17 mouse cellular contexts compared by ENCODE assay signal in the genomic region with DNA sequence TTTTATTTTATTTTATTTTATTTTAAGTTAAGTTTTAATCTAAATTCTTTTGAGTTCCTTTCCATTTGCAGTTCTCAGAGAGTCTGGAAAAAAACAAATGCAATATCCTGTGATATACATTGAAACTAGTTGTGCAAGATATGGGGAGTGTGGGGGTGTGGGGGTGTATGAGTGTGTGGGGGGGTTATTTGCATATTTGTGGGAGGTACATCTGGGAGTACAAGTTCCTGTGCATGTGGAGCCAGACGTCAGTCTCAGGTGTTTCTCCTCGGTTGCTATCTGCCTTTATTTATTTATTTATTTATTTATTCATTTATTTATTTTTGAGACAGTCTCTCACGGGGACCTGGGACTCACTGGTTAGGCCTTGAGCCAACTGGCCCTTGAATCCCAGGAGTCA.
"Had no signal": no experiment of that assay in that cellular context is flagged by ENCODE, and none has a peak within 500 bp of the region (broad histone marks: within the 10 kb centered on the region; RNA-seq: fewer than 3 reads in every experiment).

No protein-coding gene starts in this region.

- H3K4me2 ChIP-seq: limb, embryonic 13.5 days; lung, embryonic 15.5 days; midbrain, embryonic 12.5 days; neural tube, embryonic 13.5 days had no signal

- H3K27me3 ChIP-seq: limb, embryonic 13.5 days; neural tube, embryonic 13.5 days had no signal

- H3K9me3 ChIP-seq: limb, embryonic 13.5 days; liver, embryonic 15.5 days; lung, embryonic 15.5 days; midbrain, embryonic 12.5 days; neural tube, embryonic 13.5 days had no signal

- H3K4me3 ChIP-seq: limb, embryonic 13.5 days; liver, embryonic 15.5 days; lung, embryonic 15.5 days; midbrain, embryonic 12.5 days; neural tube, embryonic 13.5 days had no signal

- ATAC-seq: midbrain, embryonic 16.5 days had no signal

- H3K27ac ChIP-seq: limb, embryonic 13.5 days; liver, embryonic 15.5 days; lung, embryonic 15.5 days; macrophage; midbrain, embryonic 12.5 days; neural tube, embryonic 13.5 days had no signal

- H3K9ac ChIP-seq: limb, embryonic 13.5 days; liver, embryonic 15.5 days; lung, embryonic 15.5 days; midbrain, embryonic 12.5 days; neural tube, embryonic 13.5 days had no signal

- DNase-seq: kidney, adult 11 months; kidney, adult 9 months; kidney, postnatal 14 days; layer of hippocampus, postnatal 36 days; lung, postnatal 14 days; retina, postnatal 1 day; right cerebral cortex, postnatal 4 days; spleen, adult 18-20 months; thymus, adult 18-20 months; thymus, postnatal 14 days had no signal

- H3K36me3 ChIP-seq: limb, embryonic 13.5 days; liver, embryonic 15.5 days; lung, embryonic 15.5 days; midbrain, embryonic 12.5 days had no signal
